ENCODE assay signal across 26 mouse cellular contexts in genomic region chr13:76042455-76042854, GRCm38 (mm10). TPM values are rescaled to one million over a fixed set of nuclear protein-coding genes. Genes with fewer than 3 reads are reported as not detected.
"Had no signal": no experiment of that assay in that cellular context is flagged by ENCODE, and none has a peak within 500 bp of the region (broad histone marks: within the 10 kb centered on the region; RNA-seq: fewer than 3 reads in every experiment).

No protein-coding gene starts in this region.

- H3K9ac ChIP-seq: heart, embryonic 12.5 days; hindbrain, embryonic 12.5 days; hindbrain, embryonic 14.5 days; intestine, embryonic 15.5 days; limb, embryonic 12.5 days; liver, embryonic 13.5 days; liver, embryonic 15.5 days; liver, postnatal 0 days had no signal

- H3K9me3 ChIP-seq: heart, embryonic 10.5 days; heart, embryonic 12.5 days; hindbrain, embryonic 12.5 days; intestine, embryonic 15.5 days; limb, embryonic 10.5 days; liver, embryonic 13.5 days; liver, embryonic 15.5 days had no signal

- ATAC-seq: forebrain, embryonic 16.5 days; hindbrain, embryonic 16.5 days; inflammation-experienced regulatory T-cells, adult 6 months; intestine, embryonic 15.5 days; intestine, postnatal 0 days; liver, postnatal 0 days had no signal

- DNase-seq: gastrocnemius, adult 2 months; gastrocnemius, postnatal 10 days; gastrocnemius, postnatal 25 days; heart, adult 18-20 months; heart, postnatal 10 days; heart, postnatal 4 days; liver; liver, embryonic 13.5 days; liver, postnatal 0 days had no signal

- H3K27ac ChIP-seq: gastrocnemius, adult 2 months; heart, embryonic 10.5 days; hindbrain, embryonic 10.5 days; hindbrain, embryonic 12.5 days; hindbrain, embryonic 14.5 days; intestine, embryonic 15.5 days; layer of hippocampus, adult 2 months; left cerebral cortex, adult 2 months; limb, embryonic 10.5 days; limb, embryonic 12.5 days; liver, embryonic 13.5 days; liver, embryonic 15.5 days had no signal

- H3K4me3 ChIP-seq: gastrocnemius, adult 2 months; heart, embryonic 10.5 days; heart, embryonic 12.5 days; hindbrain, embryonic 10.5 days; hindbrain, embryonic 12.5 days; intestine, embryonic 15.5 days; layer of hippocampus, adult 2 months; left cerebral cortex, adult 2 months; limb, embryonic 10.5 days; limb, embryonic 12.5 days; liver, embryonic 13.5 days; liver, embryonic 15.5 days had no signal

- H3K4me1 ChIP-seq: heart, embryonic 10.5 days; heart, embryonic 12.5 days; hindbrain, embryonic 10.5 days; hindbrain, embryonic 12.5 days; intestine, embryonic 15.5 days; limb, embryonic 10.5 days; limb, embryonic 12.5 days; liver, embryonic 13.5 days; liver, embryonic 15.5 days had no signal

- H3K36me3 ChIP-seq: heart, embryonic 10.5 days; heart, embryonic 12.5 days; hindbrain, embryonic 10.5 days; hindbrain, embryonic 12.5 days; intestine, embryonic 15.5 days; limb, embryonic 10.5 days; limb, embryonic 12.5 days; liver, embryonic 13.5 days; liver, embryonic 15.5 days had no signal

- H3K4me2 ChIP-seq: heart, embryonic 12.5 days; hindbrain, embryonic 12.5 days; hindbrain, embryonic 14.5 days; intestine, embryonic 15.5 days; limb, embryonic 12.5 days; liver, embryonic 11.5 days; liver, embryonic 13.5 days; liver, embryonic 15.5 days had no signal

- H3K27me3 ChIP-seq: heart, embryonic 12.5 days; hindbrain, embryonic 12.5 days; intestine, embryonic 15.5 days; limb, embryonic 12.5 days; liver, embryonic 13.5 days; liver, embryonic 15.5 days had no signal

RNA-seq across cellular contexts. Expression of gene Gpr150, which starts 14.3 kb away (rescaled TPM):
- polyA plus RNA-seq: heart, embryonic 14.5 days; inflammation-experienced regulatory T-cells, adult 6 months had no signal
